Comparison of ENCODE assay signal across 25 mouse cellular contexts in the genomic region with DNA sequence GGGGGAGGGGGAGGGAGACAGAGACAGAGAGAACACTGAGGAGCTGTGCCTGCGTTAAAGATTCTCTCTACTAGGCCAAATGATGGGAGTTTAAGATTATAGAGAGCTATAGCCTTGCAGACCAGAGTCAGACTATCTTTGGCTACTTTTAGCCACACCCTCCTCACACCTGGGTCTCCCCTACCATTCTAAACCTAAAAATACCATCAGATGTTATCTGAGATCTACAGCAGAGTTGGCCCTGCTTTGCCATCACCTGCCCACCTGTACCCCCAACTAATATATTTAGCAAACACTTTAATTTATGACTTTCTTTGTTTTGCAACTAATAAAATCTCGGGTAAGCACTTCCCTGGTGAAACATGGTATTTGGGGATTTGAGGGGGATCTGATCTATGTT.
"Had no signal": no experiment of that assay in that cellular context is flagged by ENCODE, and none has a peak within 500 bp of the region (broad histone marks: within the 10 kb centered on the region; RNA-seq: fewer than 3 reads in every experiment).

No protein-coding gene starts in this region.

- H3K27ac ChIP-seq: gastrocnemius, adult 2 months; heart, adult 2 months; heart, embryonic 13.5 days; heart, embryonic 15.5 days; hindbrain, embryonic 13.5 days; hindbrain, embryonic 15.5 days; hindbrain, postnatal 0 days; kidney, embryonic 15.5 days; kidney, postnatal 0 days; layer of hippocampus, adult 2 months; left cerebral cortex, adult 2 months; limb, embryonic 13.5 days; limb, embryonic 15.5 days; liver, embryonic 12.5 days; liver, embryonic 14.5 days had no signal

- H3K4me1 ChIP-seq: hindbrain, embryonic 15.5 days had no signal

- H3K9ac ChIP-seq: heart, embryonic 13.5 days; heart, embryonic 15.5 days; hindbrain, embryonic 13.5 days; hindbrain, embryonic 15.5 days; kidney, embryonic 15.5 days; limb, embryonic 13.5 days; limb, embryonic 15.5 days; liver, embryonic 12.5 days; liver, embryonic 14.5 days had no signal

- H3K4me3 ChIP-seq: gastrocnemius, adult 2 months; heart, adult 2 months; heart, embryonic 13.5 days; heart, embryonic 15.5 days; hindbrain, embryonic 13.5 days; hindbrain, embryonic 15.5 days; kidney, embryonic 15.5 days; layer of hippocampus, adult 2 months; left cerebral cortex, adult 2 months; limb, embryonic 13.5 days; limb, embryonic 15.5 days; liver, embryonic 12.5 days had no signal

- H3K36me3 ChIP-seq: heart, embryonic 13.5 days; heart, embryonic 15.5 days; hindbrain, embryonic 13.5 days; hindbrain, embryonic 15.5 days; kidney, embryonic 15.5 days; limb, embryonic 13.5 days; limb, embryonic 15.5 days; liver, embryonic 12.5 days had no signal

- H3K4me2 ChIP-seq: heart, embryonic 11.5 days; heart, embryonic 13.5 days; heart, embryonic 15.5 days; hindbrain, embryonic 13.5 days; hindbrain, embryonic 15.5 days; kidney, embryonic 15.5 days; limb, embryonic 13.5 days; limb, embryonic 15.5 days; liver, embryonic 12.5 days had no signal

- H3K27me3 ChIP-seq: heart, embryonic 13.5 days; heart, embryonic 15.5 days; hindbrain, embryonic 13.5 days; hindbrain, embryonic 15.5 days; limb, embryonic 13.5 days; limb, embryonic 15.5 days; liver, embryonic 12.5 days had no signal

- H3K9me3 ChIP-seq: heart, embryonic 13.5 days; heart, embryonic 15.5 days; hindbrain, embryonic 13.5 days; hindbrain, embryonic 15.5 days; kidney, embryonic 15.5 days; limb, embryonic 13.5 days; limb, embryonic 15.5 days; liver, embryonic 12.5 days had no signal

- DNase-seq: gastrocnemius, adult 2 months; gastrocnemius, postnatal 14 days; gastrocnemius, postnatal 36 days; heart, adult 2 months; heart, postnatal 14 days; heart, postnatal 36 days; kidney, adult 11 months; kidney, adult 2 months; kidney, adult 9 months; kidney, postnatal 4 days; left cerebral cortex, postnatal 4 days had no signal
